Mouse (Mus musculus): Measurements from ENCODE around the gene Cygb.
A peak's percentile ranks its signal among the peaks of the same experiment; 100 is the strongest.
"Not testable (repeated sequence)": the region's sequence is repeated elsewhere in the genome, so short reads cannot be mapped to it uniquely, and the experiment has no call there.

Cygb gene

GRCm38 (mm10) chr11:116654255-116654821 is at the start of gene Cygb:
Gene Cygb, minus strand, starts transcription at chr11:116654313.
- peak; percentile 87 for DNase-seq

- no peak for DNase-seq
Measured at GRCm38 (mm10) chr11:116701377-116701841, 47.3 kb upstream of the Cygb start.

GRCm38 (mm10) chr11:116697521-116697920 is 43.4 kb upstream of the Cygb start:
- no peak for DNase-seq

- no peak for DNase-seq
Measured at GRCm38 (mm10) chr11:116696426-116696825, 42.3 kb upstream of the Cygb start.

GRCm38 (mm10) chr11:116695194-116695880 is 41.2 kb upstream of the Cygb start:
- no peak for DNase-seq

GRCm38 (mm10) chr11:116694250-116695193 is 40.4 kb upstream of the Cygb start:
- no peak for DNase-seq

GRCm38 (mm10) chr11:116693899-116694249 is 39.8 kb upstream of the Cygb start:
- no peak for DNase-seq

GRCm38 (mm10) chr11:116690701-116691575 is 36.8 kb upstream of the Cygb start:
- no peak for DNase-seq

- DNase-seq = no peak
Measured at GRCm38 (mm10) chr11:116689622-116690021, 35.5 kb upstream of the Cygb start.

GRCm38 (mm10) chr11:116687897-116688296 is 33.8 kb upstream of the Cygb start:
- DNase-seq = no peak

- no peak for DNase-seq
Measured at GRCm38 (mm10) chr11:116685729-116686128, 31.6 kb upstream of the Cygb start.

- DNase-seq = no peak
Measured at GRCm38 (mm10) chr11:116683777-116684176, 29.7 kb upstream of the Cygb start.

GRCm38 (mm10) chr11:116682501-116683144 is 28.5 kb upstream of the Cygb start:
- DNase-seq = no peak

GRCm38 (mm10) chr11:116681147-116681546 is 27.0 kb upstream of the Cygb start:
- DNase-seq = no peak

GRCm38 (mm10) chr11:116680321-116681091 is 26.4 kb upstream of the Cygb start:
- DNase-seq = no peak

- no peak for DNase-seq
Measured at GRCm38 (mm10) chr11:116679148-116679547, 25.0 kb upstream of the Cygb start.

GRCm38 (mm10) chr11:116677711-116678441 is 23.8 kb upstream of the Cygb start:
- no peak for DNase-seq

GRCm38 (mm10) chr11:116676175-116676976 is 22.3 kb upstream of the Cygb start:
- DNase-seq = no peak

- not testable (repeated sequence) for DNase-seq
Measured at GRCm38 (mm10) chr11:116675429-116675828, 21.3 kb upstream of the Cygb start.
